Mouse (Mus musculus) small intestine, adult 2 months (tissue): ENCODE measurements around the gene Ddx56. TPM values are rescaled to one million over a fixed set of nuclear protein-coding genes. Genes with fewer than 3 reads are reported as not detected.
"Not testable (repeated sequence)": the region's sequence is repeated elsewhere in the genome, so short reads cannot be mapped to it uniquely, and the experiment has no call there.

Experiments
- H3K27ac ChIP-seq: fragments of 200-500 bp; 2 replicates; pipeline ENCODE4 v1.5.1; 2012; ENCODE audit warnings: low read depth, low read length, control low read depth, inconsistent platforms; ENCODE audit not compliant: insufficient read depth
- H3K27me3 ChIP-seq: fragments of 200-500 bp; 2 replicates; pipeline ENCODE4 v1.6.1; 2012; ENCODE audit warnings: mild to moderate bottlenecking, moderate library complexity, low read length, inconsistent platforms; ENCODE audit not compliant: control insufficient read depth, insufficient read depth
- H3K36me3 ChIP-seq: fragments of 200-500 bp; 2 replicates; pipeline ENCODE4 v1.6.1; 2012; ENCODE audit warnings: mild to moderate bottlenecking, low read length, control low read depth, inconsistent platforms; ENCODE audit not compliant: control insufficient read depth, insufficient read depth
- H3K4me1 ChIP-seq: fragments of 200-500 bp; 2 replicates; pipeline ENCODE4 v1.6.1; 2012; ENCODE audit warnings: low read length, inconsistent platforms, mixed read lengths; ENCODE audit not compliant: control insufficient read depth, insufficient read depth, insufficient read length
- H3K4me3 ChIP-seq: fragments of 200-500 bp; 2 replicates; pipeline ENCODE4 v1.5.1; 2012; ENCODE audit warnings: low read depth, mild to moderate bottlenecking, control low read depth, inconsistent platforms, low read length, moderate library complexity
- CTCF ChIP-seq: fragments of 200-500 bp; IDR thresholded peaks from 2 replicates; pipeline ENCODE4 v1.5.1; 2012; ENCODE audit warnings: low read depth, mild to moderate bottlenecking, control low read depth, inconsistent platforms, low read length, moderate library complexity, mixed read lengths; ENCODE audit not compliant: insufficient replicate concordance, insufficient read length; ENCODE audit errors: extremely low read depth
- POLR2A ChIP-seq: fragments of 200-500 bp; IDR thresholded peaks from 2 replicates; pipeline ENCODE4 v1.6.1; 2012; ENCODE audit warnings: low read depth, mild to moderate bottlenecking, control low read depth, inconsistent platforms, low read length, moderate library complexity
- WGBS: fragments of 180-500 bp; shearing (Covaris S2); methylation state at CpG from one replicate; pipeline ENCODE4 v1.1.7; 2018; 5-methylcytosine and 5-hydroxymethylcytosine counted together
- polyA plus RNA-seq: library from polyadenylated mRNA; depleted of rRNA; stranded (reverse); fragments of >200 nt; gene quantifications from 2 replicates; pipeline ENCODE4 v1.2.3, GENCODE M21; 2012

The Ddx56 gene
- polyA plus RNA-seq, 1 experiment: 12.4 TPM

GRCm38 (mm10) chr11:6266621-6267020, 951 bp downstream of the Ddx56 start:
- Histone ChIP-seq H3K4me1 (peaks cover 4% of the 10 kb centered on the region), H3K27ac (no peak overlapping the region), H3K27me3 (no peaks in the 10 kb centered on the region), H3K36me3 (peaks cover 43% of the 10 kb centered on the region), H3K4me3 (peak overlapping the region; percentile 74)
- TF ChIP-seq CTCF (no peak), POLR2A (no peak)
- WGBS: 50% methylated on average over 9 of the region's 9 CpGs

GRCm38 (mm10) chr11:6261434-6262082, 6.0 kb downstream of the Ddx56 start:
- 73% methylated on average over 10 of the region's 10 CpGs for WGBS
- Histone ChIP-seq H3K4me1 (peaks cover 6% of the 10 kb centered on the region), H3K4me3 (no peak overlapping the region), H3K36me3 (peaks cover 61% of the 10 kb centered on the region), H3K27ac (no peak overlapping the region), H3K27me3 (no peaks in the 10 kb centered on the region)
- TF ChIP-seq POLR2A: no peak
- peak; percentile 94; the same call in 1 of the 2 replicates for TF ChIP-seq CTCF

- WGBS: 95% methylated on average over 7 of the region's 7 CpGs
- Histone ChIP-seq H3K27me3 (no peaks in the 10 kb centered on the region), H3K36me3 (peaks cover 42% of the 10 kb centered on the region), H3K27ac (no peak overlapping the region), H3K4me1 (peaks cover 9% of the 10 kb centered on the region), H3K4me3 (no peak overlapping the region)
- no peak for TF ChIP-seq POLR2A
- no peak for TF ChIP-seq CTCF
Observed at GRCm38 (mm10) chr11:6259413-6259812, 8.2 kb downstream of the Ddx56 start.

DNA sequence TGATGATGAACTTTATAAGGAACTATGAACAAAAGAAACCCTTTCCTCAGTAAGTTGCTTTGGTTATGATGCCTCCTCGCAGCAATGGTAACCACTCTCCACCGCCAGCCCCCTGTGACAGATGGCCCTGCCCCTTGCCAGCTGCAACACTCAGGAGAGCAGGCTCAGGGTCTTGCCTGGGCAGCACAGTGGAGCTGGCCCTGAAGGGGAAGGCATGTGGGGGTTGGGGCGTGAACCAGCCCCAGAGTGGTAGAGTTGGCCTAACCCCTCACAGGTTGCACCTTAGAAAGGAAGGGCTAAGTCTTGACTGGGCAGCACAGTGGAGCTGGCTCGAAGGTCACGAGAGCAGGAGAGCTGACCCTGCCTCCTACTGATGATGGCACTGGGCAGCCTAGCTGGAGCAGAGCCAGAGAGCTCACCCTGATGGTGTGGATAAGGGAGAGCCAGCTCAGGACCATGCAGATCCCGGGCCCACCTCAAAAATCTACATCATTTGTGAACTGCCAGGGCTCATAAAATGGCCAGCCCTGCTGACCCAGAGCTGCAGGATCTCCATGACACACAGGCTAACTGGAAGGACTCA, 11.0 kb downstream of the Ddx56 start:
- H3K36me3 ChIP-seq: peaks cover 28% of the 10 kb centered on the region
- 55% methylated on average over 6 of the region's 6 CpGs for WGBS
- H3K27ac ChIP-seq: peak overlapping the region; percentile 33; the same call in 1 of the 2 replicates
- no peaks in the 10 kb centered on the region for H3K27me3 ChIP-seq
- peaks cover 28% of the 10 kb centered on the region for H3K4me1 ChIP-seq
- TF ChIP-seq CTCF: no peak
- no peak for TF ChIP-seq POLR2A
- no peak overlapping the region for H3K4me3 ChIP-seq

- peaks cover 28% of the 10 kb centered on the region for H3K4me1 ChIP-seq
- H3K4me3 ChIP-seq, H3K27me3 ChIP-seq: not testable (repeated sequence)
- peaks cover 14% of the 10 kb centered on the region for H3K36me3 ChIP-seq
- WGBS: 26% methylated on average over 2 of the region's 2 CpGs
- H3K27ac ChIP-seq: peak overlapping the region; percentile 69
Observed at GRCm38 (mm10) chr11:6254602-6255001, 13.0 kb downstream of the Ddx56 start.

DNA sequence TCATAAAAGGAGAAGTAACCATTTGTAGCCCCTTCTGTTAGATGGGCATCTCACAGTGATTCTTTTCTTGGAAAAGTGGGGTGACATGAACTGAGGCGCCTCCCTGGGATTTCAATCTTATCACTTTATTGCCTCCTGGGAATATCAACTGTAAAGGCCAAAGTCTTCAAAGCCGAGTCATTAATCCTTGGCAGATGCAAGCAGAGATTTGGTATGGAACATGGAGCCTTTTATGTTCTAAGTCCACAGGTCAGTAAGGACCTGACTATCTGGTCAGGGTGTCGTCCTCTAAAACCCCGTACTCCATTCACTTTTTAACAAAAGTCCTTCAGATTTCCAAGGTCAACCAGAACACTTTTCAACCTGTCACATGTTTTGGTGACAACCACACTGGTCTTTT, 14.7 kb downstream of the Ddx56 start:
- no peak overlapping the region for H3K4me3 ChIP-seq
- H3K27me3 ChIP-seq: no peaks in the 10 kb centered on the region
- 29% methylated on average over 4 of the region's 4 CpGs for WGBS
- TF ChIP-seq POLR2A (no peak), CTCF (no peak)
- H3K36me3 ChIP-seq: no peaks in the 10 kb centered on the region; the same call in 1 of the 2 replicates
- H3K27ac ChIP-seq: peak overlapping the region; percentile 93
- peaks cover 28% of the 10 kb centered on the region for H3K4me1 ChIP-seq

DNA sequence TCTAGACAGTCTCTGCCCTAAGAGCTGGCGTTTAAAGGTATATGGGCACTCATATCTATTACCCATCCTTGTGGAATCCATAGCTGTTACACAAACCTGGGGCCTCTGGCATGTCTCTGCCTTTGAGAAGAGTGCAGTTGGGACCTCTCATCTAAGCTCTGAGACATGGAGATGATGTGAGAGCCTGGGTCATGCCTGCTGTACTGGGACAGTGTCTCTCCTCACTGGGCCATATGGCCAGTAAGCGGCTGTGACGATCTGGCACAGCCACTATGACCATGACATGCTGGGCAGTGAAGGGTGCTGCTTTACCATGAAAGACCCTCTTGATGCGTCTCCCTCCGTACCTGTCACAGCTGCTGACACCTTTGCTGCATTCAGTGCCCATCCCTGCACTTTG, 15.3 kb downstream of the Ddx56 start:
- TF ChIP-seq POLR2A (no peak), CTCF (no peak)
- WGBS: 48% methylated on average over 5 of the region's 5 CpGs

More for the DNA sequence above, 15.3 kb downstream of the Ddx56 start:
- Histone ChIP-seq H3K36me3 (no peaks in the 10 kb centered on the region), H3K4me1 (peaks cover 28% of the 10 kb centered on the region), H3K27ac (peak overlapping the region; percentile 93), H3K4me3 (no peak overlapping the region), H3K27me3 (no peaks in the 10 kb centered on the region)
